In the genomic region with DNA sequence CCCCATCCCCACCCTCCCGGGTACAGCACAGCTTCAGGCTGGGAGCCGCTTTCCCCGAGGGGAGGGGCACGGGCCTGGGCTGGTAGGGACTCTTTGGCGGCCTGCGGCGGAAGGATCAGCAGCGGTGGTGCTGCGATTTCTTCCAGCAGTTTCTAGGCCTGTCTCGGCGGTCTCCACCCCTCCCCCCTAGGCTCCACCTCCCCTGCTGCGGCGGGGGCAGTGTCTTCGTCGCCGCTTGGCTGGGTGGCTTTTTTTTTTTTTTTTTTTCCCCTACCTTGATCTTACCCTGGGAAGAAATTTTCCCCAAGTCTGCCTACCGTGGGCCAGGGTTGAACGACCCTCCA, we compare ENCODE assay signal across 8 mouse cellular contexts. TPM values are rescaled to one million over a fixed set of nuclear protein-coding genes. Genes with fewer than 3 reads are reported as not detected.
DNase-seq lines count a peak whose midpoint lies in the region; ATAC-seq and TF ChIP-seq lines count a peak whose summit lies in the region.

No protein-coding gene starts in this region.

- no peaks in the 10 kb centered on the region for H3K9me3 ChIP-seq in ES-E14 (ENCODE audit: control insufficient read depth, insufficient read depth, low read depth, low read length)
- H3K9me3 ChIP-seq in forebrain, embryonic 14.5 days (replicated peaks; ENCODE audit: control insufficient read depth, low read length) = no peaks in the 10 kb centered on the region
- no peaks in the 10 kb centered on the region for H3K9me3 ChIP-seq in neural tube, embryonic 15.5 days (replicated peaks)

- H3K4me1 ChIP-seq in ES-E14 (ENCODE audit: control insufficient read depth in 2 of 2, insufficient read depth in 2 of 2, low read length in 2 of 2, poor library complexity in 1 of 2) = peaks cover 0 to 5% of the 10 kb centered on the region in 2 experiments; a peak in 2 of 4 replicates
- peaks cover 6% of the 10 kb centered on the region for H3K4me1 ChIP-seq in forebrain, embryonic 14.5 days (ENCODE audit: control insufficient read depth, insufficient read depth, low read length)
- peaks cover 48% of the 10 kb centered on the region for H3K4me1 ChIP-seq in neural tube, embryonic 15.5 days

- intact Hi-C loops in heart, postnatal 14 days (cut with DNase I) = loop anchor here (5.0 kb wide), 1 partner anchor 589 kb away; the partner anchor contains the start of gene Gtpbp2

- H3K4me3 ChIP-seq in ES-E14 (ENCODE audit: insufficient read depth in 1 of 2, low read depth in 1 of 2, low read length in 2 of 2, poor library complexity in 1 of 2, severe bottlenecking in 1 of 2) = peak overlapping the region; percentile 77 to 95
- peak overlapping the region; percentile 99 for H3K4me3 ChIP-seq in forebrain, embryonic 14.5 days (ENCODE audit: low read depth, low read length)
- H3K4me3 ChIP-seq in neural tube, embryonic 15.5 days (replicated peaks) = peak overlapping the region; percentile 99

- in situ Hi-C loops in ES-E14 (cut with MboI; ENCODE audit: low sequenced_read_pairs in 2 of 2, unreplicated experiment in 2 of 2) = no loop called here

- peak overlapping the region; percentile 90 for H3K27ac ChIP-seq in ES-E14 (ENCODE audit: insufficient read depth, low read depth, low read length, poor library complexity, severe bottlenecking)
- peak overlapping the region; percentile 98 for H3K27ac ChIP-seq in forebrain, embryonic 14.5 days (ENCODE audit: low read depth, low read length)
- peak overlapping the region; percentile 100 for H3K27ac ChIP-seq in neural tube, embryonic 15.5 days (replicated peaks)

- peak; percentile 91 for DNase-seq in ES-E14 (ENCODE audit: low read depth, low spot score)
- peak; percentile 95 for DNase-seq in cerebellum, adult 11 months
- DNase-seq in forebrain, embryonic 14.5 days (ENCODE audit: low spot score) = peak; percentile 96
- DNase-seq in heart, postnatal 14 days = peak; percentile 97
- DNase-seq in layer of hippocampus, adult 18-20 months (ENCODE audit: low spot score in 2 of 2) = peak; percentile 93 to 98
- peak; percentile 98 to 99 for DNase-seq in lung, adult 18-20 months
- DNase-seq in testis, postnatal 10 days (ENCODE audit: low spot score) = peak; percentile 98

- peak overlapping the region; percentile 89 for H3K9ac ChIP-seq in ES-E14 (ENCODE audit: insufficient read depth, low read depth, low read length, poor library complexity, severe bottlenecking)
- peak overlapping the region; percentile 99 for H3K9ac ChIP-seq in forebrain, embryonic 14.5 days (ENCODE audit: low read length)
- peak overlapping the region; percentile 79 for H3K9ac ChIP-seq in neural tube, embryonic 15.5 days (replicated peaks)

- WGBS in forebrain, embryonic 14.5 days = under 1% methylated on average over 17 of the region's 18 CpGs
- WGBS in neural tube, embryonic 15.5 days = 0% methylated on average over 18 of the region's 18 CpGs

- peaks cover 38% of the 10 kb centered on the region for H3K36me3 ChIP-seq in ES-E14 (ENCODE audit: control insufficient read depth, insufficient read depth, low read length, poor library complexity, severe bottlenecking)
- peaks cover 30% of the 10 kb centered on the region for H3K36me3 ChIP-seq in forebrain, embryonic 14.5 days (ENCODE audit: control insufficient read depth, insufficient read depth, low read length)
- H3K36me3 ChIP-seq in neural tube, embryonic 15.5 days = peaks cover 30% of the 10 kb centered on the region

- ATAC-seq in forebrain, embryonic 14.5 days = peak; percentile 65
- peak; percentile 76 for ATAC-seq in neural tube, embryonic 15.5 days (ENCODE audit: low FRiP score)

- H3K27me3 ChIP-seq in forebrain, embryonic 14.5 days (replicated peaks; ENCODE audit: control insufficient read depth, insufficient read depth, low read length) = no peaks in the 10 kb centered on the region
- H3K27me3 ChIP-seq in neural tube, embryonic 15.5 days (replicated peaks) = no peaks in the 10 kb centered on the region

- H3K4me2 ChIP-seq in forebrain, embryonic 14.5 days (ENCODE audit: low read length) = peak overlapping the region; percentile 95
- H3K4me2 ChIP-seq in neural tube, embryonic 15.5 days = peak overlapping the region; percentile 76

TF ChIP-seq in ES-E14, 5 proteins besides CTCF, POLR2A, EP300 and RAD21:
- TF ChIP-seq ZNF384 (IDR thresholded peaks at IDR 0.05; ENCODE audit: low read depth, low read length) = peak; percentile 97
- no peak for TF ChIP-seq MAFK (IDR thresholded peaks at IDR 0.05; ENCODE audit: insufficient read depth, low read depth, low read length)
- TF ChIP-seq HCFC1 (IDR thresholded peaks at IDR 0.05; ENCODE audit: borderline replicate concordance, insufficient read depth, low read length) = 0 out of 2 replicates have a peak, but pooled peaks have one; percentile 32
- TF ChIP-seq ZC3H11A (IDR thresholded peaks at IDR 0.05; ENCODE audit: borderline replicate concordance, low read depth, low read length) = no peak
- no peak for TF ChIP-seq CHD2 (IDR thresholded peaks at IDR 0.05; ENCODE audit: low read depth, low read length)

RNA-seq across cellular contexts. Expression of gene Hsp90ab1, which starts 0.7 kb away (rescaled TPM):
- total RNA-seq in ES-E14 (2012; rRNA removed) = 1,660 and 1,758 TPM in 2 replicates
- polyA plus RNA-seq in forebrain, embryonic 14.5 days (2014; fragmentation: Nextera tagmentation; extraction: Ambion mirVana) = 1,462 and 1,472 TPM in 2 replicates
- 100 to 1,000 TPM; 897 to 986 TPM for total RNA-seq in heart, postnatal 14 days (2021)
- 1,000 to 10,000 TPM; 1,799 to 1,827 TPM for total RNA-seq in layer of hippocampus, adult 18-20 months (2021)
- polyA plus RNA-seq in neural tube, embryonic 15.5 days (2015; fragmentation: Nextera tagmentation; extraction: Ambion mirVana) = 1,466 and 1,575 TPM in 2 replicates

RNA-seq across cellular contexts. Expression of gene Slc35b2, which starts 10.1 kb away (rescaled TPM):
- 96.7 and 98.7 TPM in 2 replicates for total RNA-seq in ES-E14 (2012; rRNA removed)
- 99.4 and 102 TPM in 2 replicates for polyA plus RNA-seq in forebrain, embryonic 14.5 days (2014; fragmentation: Nextera tagmentation; extraction: Ambion mirVana)
- total RNA-seq in heart, postnatal 14 days (2021) = 10 to 100 TPM; 28.8 to 29.9 TPM
- 10 to 100 TPM; 26.2 to 29.9 TPM for total RNA-seq in layer of hippocampus, adult 18-20 months (2021)
- 86.3 and 99.5 TPM in 2 replicates for polyA plus RNA-seq in neural tube, embryonic 15.5 days (2015; fragmentation: Nextera tagmentation; extraction: Ambion mirVana)

RNA-seq across cellular contexts. Expression of gene Nfkbie, which starts 18.2 kb away (rescaled TPM):
- total RNA-seq in ES-E14 (2012; rRNA removed) = 2.1 and 2.2 TPM in 2 replicates
- 3.3 and 4.1 TPM in 2 replicates for polyA plus RNA-seq in forebrain, embryonic 14.5 days (2014; fragmentation: Nextera tagmentation; extraction: Ambion mirVana)
- total RNA-seq in heart, postnatal 14 days (2021) = 1 to 10 TPM; 1.5 to 2.1 TPM
- 1 to 10 TPM; 2.3 to 2.5 TPM for total RNA-seq in layer of hippocampus, adult 18-20 months (2021)
- 4.8 and 10.1 TPM in 2 replicates for polyA plus RNA-seq in neural tube, embryonic 15.5 days (2015; fragmentation: Nextera tagmentation; extraction: Ambion mirVana)

RNA-seq across cellular contexts. Expression of gene Tmem151b, which starts 24.3 kb away (rescaled TPM):
- 2.1 and 4.0 TPM in 2 replicates for total RNA-seq in ES-E14 (2012; rRNA removed)
- polyA plus RNA-seq in forebrain, embryonic 14.5 days (2014; fragmentation: Nextera tagmentation; extraction: Ambion mirVana) = 19.2 and 21.2 TPM in 2 replicates
- under 1 TPM; 0.07 to 0.49 TPM for total RNA-seq in heart, postnatal 14 days (2021)
- 100 to 1,000 TPM; 112 to 119 TPM for total RNA-seq in layer of hippocampus, adult 18-20 months (2021)
- 21.2 and 25.6 TPM in 2 replicates for polyA plus RNA-seq in neural tube, embryonic 15.5 days (2015; fragmentation: Nextera tagmentation; extraction: Ambion mirVana)

RNA-seq across cellular contexts. Expression of gene Slc29a1, which starts 25.7 kb away (rescaled TPM):
- 321 and 677 TPM in 2 replicates for total RNA-seq in ES-E14 (2012; rRNA removed)
- polyA plus RNA-seq in forebrain, embryonic 14.5 days (2014; fragmentation: Nextera tagmentation; extraction: Ambion mirVana) = 53.0 and 60.9 TPM in 2 replicates
- total RNA-seq in heart, postnatal 14 days (2021) = 10 to 100 TPM; 75.0 to 80.7 TPM
- total RNA-seq in layer of hippocampus, adult 18-20 months (2021) = 10 to 100 TPM; 16.4 to 20.4 TPM
- polyA plus RNA-seq in neural tube, embryonic 15.5 days (2015; fragmentation: Nextera tagmentation; extraction: Ambion mirVana) = 42.8 and 77.5 TPM in 2 replicates

Comparison
In these comparisons a context has a peak if more than half of its experiments do, and no peak if none do; other contexts are left out.
1. Peak in every context shown above with its lines: DNase-seq, ATAC-seq, H3K4me3 ChIP-seq and H3K27ac ChIP-seq.